Mouse (Mus musculus) forebrain, embryonic 12.5 days (tissue): ENCODE measurements at regions not wholly inside any gene's neighbourhood (a gene's known extent, or its start where the extent isn't known, plus 50 kb on each side); places are given as distances from the start of the nearest gene placed in this dataset.

ENCODE experiments used
- ATAC-seq: fragments of 200-750 bp; cut with Nextera tagmentation; 2 replicates; pipeline ENCODE4 v1.8.0; 2017; ENCODE audit warnings: moderate TSS enrichment; ENCODE audit not compliant: low FRiP score
- H3K27ac ChIP-seq: fragments of 300-500 bp; sonication (generic); 2 replicates; pipeline ENCODE4 v1.5.1; 2016; ENCODE audit warnings: mild to moderate bottlenecking
- H3K27me3 ChIP-seq: fragments of 300-500 bp; sonication (generic); 2 replicates; pipeline ENCODE4 v1.6.1; 2016; ENCODE audit warnings: mild to moderate bottlenecking
- H3K36me3 ChIP-seq: fragments of 300-500 bp; sonication (generic); replicated peaks from 2 replicates; pipeline ENCODE4 v1.6.1; 2016; ENCODE audit warnings: mild to moderate bottlenecking
- H3K4me1 ChIP-seq: fragments of 300-500 bp; sonication (generic); 2 replicates; pipeline ENCODE4 v1.6.1; 2016
- H3K4me2 ChIP-seq: fragments of 300-500 bp; sonication (generic); 2 replicates; pipeline ENCODE4 v1.6.1; 2016; ENCODE audit warnings: mild to moderate bottlenecking, moderate library complexity
- H3K4me3 ChIP-seq: fragments of 300-500 bp; sonication (generic); replicated peaks from 2 replicates; pipeline ENCODE4 v1.5.1; 2016; ENCODE audit warnings: mild to moderate bottlenecking
- H3K9ac ChIP-seq: fragments of 300-500 bp; sonication (generic); 2 replicates; pipeline ENCODE4 v1.6.1; 2016; ENCODE audit warnings: mild to moderate bottlenecking
- H3K9me3 ChIP-seq: fragments of 300-500 bp; sonication (generic); 2 replicates; pipeline ENCODE4 v1.6.1; 2016
- WGBS: fragments of 180-500 bp; shearing (Covaris S2); methylation state at CpG from one replicate; pipeline ENCODE4 v1.1.7; 2016; 5-methylcytosine and 5-hydroxymethylcytosine counted together

- Histone ChIP-seq H3K27me3 (no peaks in the 10 kb centered on the region), H3K4me2 (no peak overlapping the region), H3K4me3 (no peak overlapping the region), H3K9ac (no peak overlapping the region), H3K9me3 (no peaks in the 10 kb centered on the region), H3K27ac (no peak overlapping the region), H3K36me3 (no peaks in the 10 kb centered on the region), H3K4me1 (peaks cover 21% of the 10 kb centered on the region)
- WGBS = 79% methylated on average over 10 of the region's 10 CpGs
- ATAC-seq = no peak
These were observed 371.8 kb upstream of the Acvr2a start for GRCm38 (mm10) chr2:48441991-48442544.

GRCm38 (mm10) chr2:48445898-48446604, 367.9 kb upstream of the Acvr2a start:
- H3K9me3 ChIP-seq = no peaks in the 10 kb centered on the region
- peaks cover 20% of the 10 kb centered on the region for H3K4me1 ChIP-seq
- no peak overlapping the region for H3K4me3 ChIP-seq
- no peaks in the 10 kb centered on the region for H3K27me3 ChIP-seq
- H3K9ac ChIP-seq = no peak overlapping the region
- H3K27ac ChIP-seq = no peak overlapping the region
- H3K4me2 ChIP-seq = no peak overlapping the region
- ATAC-seq = peak; percentile 37; the same call in 1 of the 2 replicates
- 8% methylated on average over 5 of the region's 5 CpGs for WGBS
- H3K36me3 ChIP-seq = no peaks in the 10 kb centered on the region

GRCm38 (mm10) chr2:48446617-48447016, 367.3 kb upstream of the Acvr2a start:
- no peaks in the 10 kb centered on the region for H3K9me3 ChIP-seq
- no peaks in the 10 kb centered on the region for H3K36me3 ChIP-seq
- H3K4me1 ChIP-seq = peaks cover 14% of the 10 kb centered on the region; the same call in 1 of the 2 replicates
- ATAC-seq = no peak
- H3K4me2 ChIP-seq = no peak overlapping the region
- no peak overlapping the region for H3K9ac ChIP-seq
- no peak overlapping the region for H3K4me3 ChIP-seq
- no peaks in the 10 kb centered on the region for H3K27me3 ChIP-seq
- WGBS = 67% methylated on average over 5 of the region's 5 CpGs
- H3K27ac ChIP-seq = no peak overlapping the region

GRCm38 (mm10) chr2:48449165-48449842, 364.6 kb upstream of the Acvr2a start:
- Histone ChIP-seq H3K36me3 (no peaks in the 10 kb centered on the region), H3K27me3 (no peaks in the 10 kb centered on the region), H3K4me3 (no peak overlapping the region), H3K4me2 (no peak overlapping the region), H3K4me1 (peaks cover 13% of the 10 kb centered on the region; the same call in 1 of the 2 replicates), H3K27ac (no peak overlapping the region), H3K9ac (no peak overlapping the region), H3K9me3 (no peaks in the 10 kb centered on the region)
- 90% methylated on average over 7 of the region's 7 CpGs for WGBS
- no peak for ATAC-seq

GRCm38 (mm10) chr2:48456072-48457040, 357.6 kb upstream of the Acvr2a start:
- WGBS = 68% methylated on average over 7 of the region's 7 CpGs
- Histone ChIP-seq H3K4me2 (no peak overlapping the region), H3K27me3 (no peaks in the 10 kb centered on the region), H3K4me1 (peaks cover 4% of the 10 kb centered on the region; the same call in 1 of the 2 replicates), H3K36me3 (no peaks in the 10 kb centered on the region), H3K27ac (no peak overlapping the region), H3K9ac (no peak overlapping the region), H3K4me3 (no peak overlapping the region), H3K9me3 (no peaks in the 10 kb centered on the region)
- ATAC-seq = no peak

GRCm38 (mm10) chr2:48457117-48457516, 356.8 kb upstream of the Acvr2a start:
- WGBS = 88% methylated on average over 4 of the region's 4 CpGs
- no peaks in the 10 kb centered on the region for H3K9me3 ChIP-seq
- H3K4me1 ChIP-seq = peaks cover 4% of the 10 kb centered on the region; the same call in 1 of the 2 replicates
- no peak overlapping the region for H3K9ac ChIP-seq
- no peaks in the 10 kb centered on the region for H3K27me3 ChIP-seq
- ATAC-seq = no peak
- no peaks in the 10 kb centered on the region for H3K36me3 ChIP-seq
- no peak overlapping the region for H3K4me2 ChIP-seq
- H3K27ac ChIP-seq = no peak overlapping the region
- H3K4me3 ChIP-seq = no peak overlapping the region

GRCm38 (mm10) chr2:48465483-48465882, 348.4 kb upstream of the Acvr2a start:
- no peaks in the 10 kb centered on the region for H3K27me3 ChIP-seq
- H3K4me3 ChIP-seq = no peak overlapping the region
- H3K27ac ChIP-seq = no peak overlapping the region
- no peak overlapping the region for H3K4me2 ChIP-seq
- no peak for ATAC-seq
- H3K9ac ChIP-seq = no peak overlapping the region
- WGBS = 83% methylated on average over 4 of the region's 4 CpGs
- H3K4me1 ChIP-seq = peaks cover 4% of the 10 kb centered on the region; the same call in 1 of the 2 replicates
- H3K36me3 ChIP-seq = no peaks in the 10 kb centered on the region
- H3K9me3 ChIP-seq = no peaks in the 10 kb centered on the region

GRCm38 (mm10) chr2:48468895-48469294, 345.0 kb upstream of the Acvr2a start:
- no peaks in the 10 kb centered on the region for H3K4me1 ChIP-seq
- H3K36me3 ChIP-seq = no peaks in the 10 kb centered on the region
- H3K9ac ChIP-seq = no peak overlapping the region
- no peak overlapping the region for H3K27ac ChIP-seq
- H3K27me3 ChIP-seq = no peaks in the 10 kb centered on the region
- H3K4me2 ChIP-seq = no peak overlapping the region
- H3K9me3 ChIP-seq = no peaks in the 10 kb centered on the region
- no peak for ATAC-seq
- WGBS = 66% methylated on average over 4 of the region's 4 CpGs
- H3K4me3 ChIP-seq = no peak overlapping the region

GRCm38 (mm10) chr2:48469357-48469756, 344.6 kb upstream of the Acvr2a start:
- 69% methylated on average over 4 of the region's 4 CpGs for WGBS
- H3K4me2 ChIP-seq = no peak overlapping the region
- H3K27me3 ChIP-seq = no peaks in the 10 kb centered on the region
- no peak overlapping the region for H3K4me3 ChIP-seq
- H3K9ac ChIP-seq = no peak overlapping the region
- no peak for ATAC-seq
- H3K36me3 ChIP-seq = no peaks in the 10 kb centered on the region
- no peaks in the 10 kb centered on the region for H3K4me1 ChIP-seq
- no peaks in the 10 kb centered on the region for H3K9me3 ChIP-seq
- no peak overlapping the region for H3K27ac ChIP-seq

GRCm38 (mm10) chr2:48473102-48473501, 340.8 kb upstream of the Acvr2a start:
- Histone ChIP-seq H3K9me3 (no peaks in the 10 kb centered on the region), H3K4me3 (no peak overlapping the region), H3K27ac (no peak overlapping the region), H3K27me3 (no peaks in the 10 kb centered on the region), H3K36me3 (no peaks in the 10 kb centered on the region), H3K9ac (no peak overlapping the region), H3K4me2 (no peak overlapping the region), H3K4me1 (no peaks in the 10 kb centered on the region)
- WGBS = 77% methylated on average over 3 of the region's 3 CpGs
- ATAC-seq = no peak

GRCm38 (mm10) chr2:48474642-48475041, 339.3 kb upstream of the Acvr2a start:
- H3K36me3 ChIP-seq = no peaks in the 10 kb centered on the region
- ATAC-seq = no peak
- H3K27me3 ChIP-seq = 0 out of 2 replicates have a peak, but pooled peaks cover under 1% of the 10 kb centered on the region
- H3K9ac ChIP-seq = no peak overlapping the region
- WGBS = 90% methylated on average over 4 of the region's 4 CpGs
- H3K9me3 ChIP-seq = no peaks in the 10 kb centered on the region
- no peaks in the 10 kb centered on the region for H3K4me1 ChIP-seq
- H3K4me2 ChIP-seq = no peak overlapping the region
- H3K4me3 ChIP-seq = no peak overlapping the region
- H3K27ac ChIP-seq = no peak overlapping the region

GRCm38 (mm10) chr2:48476777-48477176, 337.1 kb upstream of the Acvr2a start:
- 66% methylated on average over 3 of the region's 3 CpGs for WGBS
- Histone ChIP-seq H3K27me3 (0 out of 2 replicates have a peak, but pooled peaks cover 4% of the 10 kb centered on the region), H3K36me3 (no peaks in the 10 kb centered on the region), H3K9ac (no peak overlapping the region), H3K4me2 (no peak overlapping the region), H3K4me3 (no peak overlapping the region), H3K27ac (no peak overlapping the region), H3K4me1 (peaks cover 15% of the 10 kb centered on the region), H3K9me3 (no peaks in the 10 kb centered on the region)
- ATAC-seq = no peak
